Mouse (Mus musculus): ENCODE results near the gene Anxa7.

The Anxa7 gene

GRCm38 (mm10) chr14:20479291-20480194 is at the start of gene Anxa7:
Gene Anxa7 (minus strand): TSS chr14:20480133.
- peak; percentile 83 to 95 for DNase-seq (ENCODE audit: inconsistent age in 2 of 2, low spot score in 1 of 2)

- DNase-seq (ENCODE audit: inconsistent age in 2 of 2, low spot score in 1 of 2), result no peak
Observed at GRCm38 (mm10) chr14:20529643-20530042, 49.7 kb upstream of the Anxa7 start.

DNA sequence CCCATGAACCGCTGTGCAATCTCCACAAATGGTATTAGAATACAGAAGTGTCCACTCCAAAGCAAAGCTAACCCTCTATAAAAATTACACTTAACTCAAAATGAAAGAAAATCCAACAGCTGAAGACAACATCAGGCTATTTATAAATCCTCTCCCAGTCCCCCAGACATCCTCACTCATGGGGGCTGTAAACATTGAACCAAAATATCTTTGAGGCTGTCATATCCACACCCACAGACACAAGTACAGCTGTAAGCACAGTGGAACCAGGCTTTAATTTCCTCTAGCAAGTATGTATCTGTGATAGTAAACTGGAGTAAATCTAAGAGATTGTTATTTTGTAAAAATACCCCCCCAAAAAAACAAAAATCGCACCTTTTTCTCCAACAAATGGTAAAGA is 40.2 kb upstream of the Anxa7 start:
- DNase-seq (ENCODE audit: inconsistent age in 2 of 2, low spot score in 1 of 2), result no peak

GRCm38 (mm10) chr14:20508424-20508823 is 28.5 kb upstream of the Anxa7 start:
- DNase-seq (ENCODE audit: inconsistent age in 2 of 2, low spot score in 1 of 2), result peak in 1 of 2 experiments; percentile 36

- no peak for DNase-seq (ENCODE audit: inconsistent age in 2 of 2, low spot score in 1 of 2)
Observed at GRCm38 (mm10) chr14:20502966-20503365, 23.0 kb upstream of the Anxa7 start.

DNA sequence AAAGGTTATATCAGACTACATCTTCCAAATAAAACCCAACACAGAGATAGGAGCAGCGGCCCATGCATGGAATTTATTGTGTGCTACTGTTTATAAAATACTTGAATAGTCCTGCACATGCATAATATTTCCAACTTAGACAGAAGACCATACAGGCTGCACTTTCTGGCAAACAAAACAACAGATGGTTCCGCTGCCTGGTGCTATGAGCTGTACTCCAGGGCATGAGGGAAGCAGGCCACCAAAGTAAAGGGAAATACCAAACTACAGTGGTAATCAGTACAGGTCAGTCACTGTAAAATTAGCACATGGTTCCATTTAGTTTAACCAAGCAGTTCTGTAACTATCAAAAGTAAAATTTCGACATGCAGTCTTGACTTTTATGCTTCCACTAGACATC is 20.0 kb upstream of the Anxa7 start:
- DNase-seq (ENCODE audit: inconsistent age in 2 of 2, low spot score in 1 of 2), result no peak

- no peak for DNase-seq (ENCODE audit: inconsistent age in 2 of 2, low spot score in 1 of 2)
Observed at GRCm38 (mm10) chr14:20496603-20497002, 16.7 kb upstream of the Anxa7 start, which contains the start of gene Mss51. Gene Mss51 (minus strand): TSS chr14:20496901.

- no peak for DNase-seq (ENCODE audit: inconsistent age in 2 of 2, low spot score in 1 of 2)
Observed at GRCm38 (mm10) chr14:20486031-20486430, 6.1 kb upstream of the Anxa7 start.

DNA sequence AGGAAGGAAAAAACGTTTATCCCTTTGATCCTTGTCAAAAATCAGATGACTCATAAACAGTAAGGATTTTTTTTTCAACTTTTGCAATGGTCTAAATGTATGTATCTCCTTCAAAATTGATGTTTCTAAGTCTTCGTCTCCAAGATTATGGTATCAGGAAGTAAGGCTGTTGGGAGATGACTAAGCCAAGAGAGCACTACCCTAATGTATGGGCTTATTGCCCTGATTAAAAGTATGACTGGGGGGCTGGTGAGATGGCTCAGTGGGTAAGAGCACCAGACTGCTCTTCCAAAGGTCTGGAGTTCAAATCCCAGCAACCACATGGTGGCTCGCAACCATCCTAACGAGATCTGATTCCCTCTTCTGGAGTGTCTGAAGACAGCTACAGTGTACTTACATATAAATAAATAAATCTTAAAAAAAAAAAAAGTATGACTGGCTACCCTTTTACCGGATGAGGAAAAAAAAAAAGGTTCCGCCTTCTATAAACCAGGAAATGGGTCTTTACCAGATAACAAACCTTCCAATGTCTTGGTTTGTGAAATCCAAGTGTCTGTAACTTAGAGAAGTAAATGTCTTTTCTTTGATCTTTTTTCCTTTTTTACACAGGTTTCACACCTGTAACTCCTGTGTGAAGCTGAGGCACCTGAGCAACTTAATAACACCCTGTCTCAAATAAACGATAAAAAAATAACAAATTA is 2.3 kb upstream of the Anxa7 start:
- no peak for DNase-seq (ENCODE audit: inconsistent age in 2 of 2, low spot score in 1 of 2)

DNA sequence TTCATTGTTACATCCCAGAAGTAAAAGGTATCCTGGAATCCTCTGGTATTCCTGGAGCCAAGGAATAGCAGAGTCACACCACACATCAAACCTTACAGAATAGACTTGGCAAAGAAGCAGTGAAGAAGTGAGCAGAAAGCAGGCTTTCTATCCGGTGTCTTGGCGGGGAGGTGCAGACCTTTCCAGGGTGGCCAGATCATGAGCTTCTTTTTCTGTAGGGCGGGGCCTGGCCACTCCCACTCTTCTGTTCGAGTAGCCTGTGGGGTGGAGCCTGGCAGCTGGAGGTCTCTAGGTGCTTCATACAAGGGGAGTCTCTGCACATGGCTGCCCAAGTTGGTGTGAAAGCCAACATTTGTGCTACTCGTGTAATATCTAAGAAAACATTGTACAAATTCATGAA is 1.3 kb upstream of the Anxa7 start:
- DNase-seq (ENCODE audit: inconsistent age in 2 of 2, low spot score in 1 of 2), result peak; percentile 27 to 50

DNA sequence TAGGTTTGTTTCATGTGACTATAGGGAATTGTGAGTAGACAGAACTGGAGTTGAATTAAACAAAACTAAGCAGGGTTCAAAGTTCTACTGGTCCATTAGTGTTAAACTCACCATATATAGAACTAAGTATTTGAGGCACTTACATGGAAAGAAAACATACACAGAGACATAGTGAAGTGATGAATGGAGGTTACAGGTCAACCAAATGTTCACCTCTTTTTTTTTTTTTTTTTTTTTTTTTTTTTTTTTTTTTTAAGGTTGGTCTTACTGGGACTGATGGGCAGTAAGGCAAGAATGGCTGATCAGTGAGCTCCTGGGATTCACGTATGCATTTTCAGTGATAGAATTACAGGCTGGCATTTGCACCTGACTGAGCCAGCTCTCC is 254 bp upstream of the Anxa7 start:
- no peak for DNase-seq (ENCODE audit: inconsistent age in 2 of 2, low spot score in 1 of 2)

DNA sequence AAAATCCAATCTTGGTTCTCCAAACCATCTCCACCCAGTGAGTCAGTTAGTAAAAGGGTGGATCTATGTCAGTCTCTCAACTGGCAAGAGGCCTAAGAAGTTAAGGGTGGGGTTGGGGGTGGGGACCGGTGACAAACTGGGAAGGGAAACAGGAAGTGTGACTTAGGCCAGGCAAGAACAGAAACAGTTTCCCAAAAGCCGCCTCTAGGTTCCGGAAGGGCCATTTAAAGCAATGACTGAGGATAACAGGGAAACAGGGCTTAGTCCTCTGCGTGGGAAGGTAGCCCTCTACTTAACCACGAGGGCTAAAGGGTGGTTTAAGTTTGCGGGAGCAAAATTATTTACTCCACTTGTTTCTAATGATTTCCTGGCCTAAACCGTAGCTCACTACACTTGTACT is 1.1 kb downstream of the Anxa7 start:
- peak; percentile 55 to 86 for DNase-seq (ENCODE audit: inconsistent age in 2 of 2, low spot score in 1 of 2)

DNA sequence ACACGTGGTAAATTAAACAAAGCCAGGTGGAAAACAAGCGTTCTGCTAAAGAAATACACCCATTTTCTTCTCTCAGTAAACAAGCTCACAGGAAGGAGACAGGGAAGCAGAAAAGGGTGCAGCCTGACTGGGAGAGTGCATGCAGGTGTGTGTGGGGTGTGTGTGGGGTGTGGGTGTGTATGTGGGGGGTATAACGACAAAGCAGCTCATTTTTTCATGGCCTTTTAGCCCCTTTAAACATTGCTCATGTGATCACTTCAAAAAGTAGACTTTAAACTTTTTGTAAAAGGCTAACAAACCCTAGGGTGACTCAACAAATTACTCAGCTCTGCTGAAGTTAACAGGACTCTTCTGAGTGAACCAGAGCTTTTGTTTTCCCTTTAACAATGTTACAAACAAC is 1.5 kb downstream of the Anxa7 start:
- no peak for DNase-seq (ENCODE audit: inconsistent age in 2 of 2, low spot score in 1 of 2)

- peak in 1 of 2 experiments; percentile 39 for DNase-seq (ENCODE audit: inconsistent age in 2 of 2, low spot score in 1 of 2)
Observed at GRCm38 (mm10) chr14:20477261-20478025, 2.5 kb downstream of the Anxa7 start.

GRCm38 (mm10) chr14:20460216-20460615 is 19.7 kb downstream of the Anxa7 start:
- no peak for DNase-seq (ENCODE audit: inconsistent age in 2 of 2, low spot score in 1 of 2)

GRCm38 (mm10) chr14:20458378-20458777 is 21.6 kb downstream of the Anxa7 start:
- DNase-seq (ENCODE audit: inconsistent age in 2 of 2, low spot score in 1 of 2), result no peak

DNA sequence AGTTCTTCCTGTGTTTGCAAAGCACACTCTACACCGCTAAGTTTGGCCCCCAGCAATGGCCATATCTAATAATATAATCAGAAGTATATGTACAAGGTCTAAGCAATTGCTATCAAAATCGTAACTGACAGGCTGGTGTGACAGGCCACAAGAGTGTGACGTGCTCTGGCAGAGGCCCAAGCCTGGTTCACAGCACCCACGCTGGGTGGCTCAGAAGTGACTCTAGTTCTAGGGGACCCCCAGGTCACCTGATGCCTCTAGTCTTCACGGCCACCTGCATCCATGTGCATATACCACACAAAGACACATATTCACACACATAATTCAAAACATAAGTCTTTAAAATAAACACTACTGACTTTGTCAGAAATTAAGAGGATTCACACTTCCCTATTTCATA is 27.0 kb downstream of the Anxa7 start:
- no peak for DNase-seq (ENCODE audit: inconsistent age in 2 of 2, low spot score in 1 of 2)

GRCm38 (mm10) chr14:20451765-20452331 is 28.1 kb downstream of the Anxa7 start, which contains the start of gene Cfap70:
Gene Cfap70 (minus strand): TSS chr14:20452226.
- peak; percentile 73 to 93 for DNase-seq (ENCODE audit: inconsistent age in 2 of 2, low spot score in 1 of 2)

DNA sequence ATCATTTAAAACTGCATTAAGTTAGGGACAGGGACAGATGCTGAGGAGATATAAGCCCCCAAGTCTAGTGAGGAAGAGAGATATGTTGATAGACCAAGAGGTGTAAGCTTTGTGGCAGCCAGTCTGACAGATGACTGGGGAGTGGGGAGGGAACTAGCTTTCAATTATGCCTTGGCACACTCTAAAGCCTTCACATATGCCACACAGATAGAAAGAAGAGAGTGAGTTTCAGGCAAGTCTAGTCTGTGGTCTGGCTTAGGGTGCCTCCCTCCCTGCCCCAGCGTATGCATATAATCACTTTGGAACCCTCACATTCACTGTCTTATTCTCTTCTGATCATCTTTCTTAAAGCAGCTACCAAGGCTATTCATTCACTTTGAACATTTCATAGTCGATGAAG is 28.6 kb downstream of the Anxa7 start:
- DNase-seq (ENCODE audit: inconsistent age in 2 of 2, low spot score in 1 of 2), result no peak

DNA sequence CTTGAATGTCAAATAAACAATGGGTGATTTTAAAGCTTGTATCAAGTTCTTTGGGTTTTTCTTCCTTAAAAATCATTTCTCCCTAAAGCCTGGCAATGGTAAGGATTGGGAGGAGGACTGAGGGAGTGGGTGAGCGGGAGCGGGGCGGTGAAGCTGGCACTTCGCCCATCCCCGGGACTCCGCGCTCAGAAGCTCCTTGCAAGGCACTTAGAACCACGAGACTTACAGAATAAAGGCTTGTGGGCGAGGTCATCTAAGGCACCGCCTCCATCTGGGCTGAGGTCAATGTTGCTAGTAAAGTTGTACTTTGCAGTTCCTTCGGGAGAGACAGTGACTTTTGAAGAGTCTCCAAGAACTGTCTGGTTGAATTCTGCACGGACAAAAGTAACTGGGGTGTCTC is 32.7 kb downstream of the Anxa7 start:
- DNase-seq (ENCODE audit: inconsistent age in 2 of 2, low spot score in 1 of 2), result peak; percentile 15 to 41

DNA sequence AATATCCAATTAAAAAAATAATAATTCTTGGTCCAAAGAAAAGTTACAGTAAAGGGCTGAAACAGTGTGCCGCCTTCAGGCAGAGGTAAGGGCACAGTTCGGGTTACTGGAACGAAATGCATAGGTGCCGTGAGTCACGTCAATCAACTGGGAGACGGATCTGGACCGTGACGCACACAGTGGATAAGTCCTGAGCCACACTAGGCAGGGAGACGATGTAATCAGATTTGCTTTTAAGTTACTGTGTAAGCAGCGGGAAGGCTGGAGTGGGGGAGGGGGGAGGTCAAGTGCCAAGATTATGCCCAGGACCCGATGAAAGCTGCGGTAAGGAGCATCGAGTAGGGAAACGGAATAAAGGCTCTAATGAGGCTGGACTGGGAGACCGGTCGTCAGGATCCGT is 37.7 kb downstream of the Anxa7 start:
- peak; percentile 12 to 42 for DNase-seq (ENCODE audit: inconsistent age in 2 of 2, low spot score in 1 of 2)
